Mouse (Mus musculus) stomach, postnatal 0 days (tissue): ENCODE results near the gene Treh. TPM values are rescaled to one million over a fixed set of nuclear protein-coding genes. Genes with fewer than 3 reads are reported as not detected.

Experiments used
- ATAC-seq: fragments of 200-750 bp; cut with Nextera tagmentation; 2 replicates; pipeline ENCODE4 v1.8.0; 2017; ENCODE audit not compliant: low FRiP score, low TSS enrichment
- DNase-seq: peaks from one replicate; pipeline ENCODE4 v3.0.0-alpha.2; 2016; ENCODE audit warnings: low spot score
- H3K27ac ChIP-seq: fragments of 300-500 bp; sonication (generic); replicated peaks from 2 replicates; pipeline ENCODE4 v1.5.1; 2014; ENCODE audit warnings: mild to moderate bottlenecking, control low read depth
- H3K27me3 ChIP-seq: fragments of 300-500 bp; sonication (generic); 2 replicates; pipeline ENCODE4 v1.6.1; 2014; ENCODE audit warnings: low read length; ENCODE audit not compliant: control insufficient read depth, insufficient read depth
- H3K36me3 ChIP-seq: fragments of 300-500 bp; sonication (generic); 2 replicates; pipeline ENCODE4 v1.6.1; 2014; ENCODE audit warnings: low read length, mixed read lengths; ENCODE audit not compliant: control insufficient read depth, insufficient read depth
- H3K4me1 ChIP-seq: fragments of 300-500 bp; sonication (generic); replicated peaks from 2 replicates; pipeline ENCODE4 v1.6.1; 2014; ENCODE audit warnings: antibody characterized with exemption; ENCODE audit not compliant: control insufficient read depth, insufficient read depth
- H3K4me2 ChIP-seq: fragments of 300-500 bp; sonication (generic); replicated peaks from 2 replicates; pipeline ENCODE4 v1.6.1; 2014; ENCODE audit warnings: low read depth, mild to moderate bottlenecking, control low read depth, moderate library complexity
- H3K4me3 ChIP-seq: fragments of 300-500 bp; sonication (generic); 2 replicates; pipeline ENCODE4 v1.5.1; 2014; ENCODE audit warnings: low read depth, low read length, control low read depth
- H3K9ac ChIP-seq: fragments of 300-500 bp; sonication (generic); 2 replicates; pipeline ENCODE4 v1.6.1; 2014; ENCODE audit warnings: mild to moderate bottlenecking, low read length, control low read depth, mixed read lengths
- H3K9me3 ChIP-seq: fragments of 300-500 bp; sonication (generic); 2 replicates; pipeline ENCODE4 v1.6.1; 2016; ENCODE audit warnings: low read length; ENCODE audit not compliant: control insufficient read depth
- EP300 ChIP-seq: optimal IDR thresholded peaks from 2 replicates; pipeline ENCODE3; 2016; ENCODE audit warnings: antibody characterized with exemption
- WGBS: fragments of 180-500 bp; shearing (Covaris S2); extraction: QIAGEN DNeasy Blood & Tissue Kit; methylation state at CpG from one replicate; pipeline ENCODE4 v1.1.7; 2014; 5-methylcytosine and 5-hydroxymethylcytosine counted together
- polyA plus RNA-seq: library from polyadenylated mRNA; unstranded; fragments of >200 nt; fragmentation: Nextera tagmentation; extraction: Ambion mirVana; gene quantifications from 2 replicates; pipeline ENCODE4 v1.2.1, GENCODE M21; 2015

Treh gene
- polyA plus RNA-seq, 1 experiment from 2014 or later, result not detected

DNA sequence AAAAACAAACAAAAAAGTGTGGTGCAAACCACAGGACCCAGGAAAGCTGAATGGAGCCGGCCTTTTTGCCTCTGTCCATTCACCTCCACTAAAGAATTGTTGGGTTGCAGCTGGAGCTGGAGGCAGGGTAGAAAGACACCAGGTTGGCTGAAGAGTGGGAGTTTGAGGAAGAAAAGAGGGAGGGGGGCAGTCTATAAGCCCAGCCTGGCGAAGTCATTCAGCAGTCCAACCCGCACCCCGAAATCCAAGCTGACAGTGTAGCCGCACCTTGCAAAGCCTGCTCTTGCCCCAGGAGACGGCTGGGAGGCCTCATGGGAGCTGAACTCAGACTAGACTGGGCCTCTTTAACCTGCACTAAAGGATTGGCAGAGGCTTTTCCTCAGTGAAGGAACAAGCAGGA lies 62.9 kb downstream of the Treh start:
- ATAC-seq (no peak), DNase-seq (no peak)
- Histone ChIP-seq H3K4me3 (no peak overlapping the region), H3K27ac (0 out of 2 replicates have a peak overlapping the region, but pooled peaks have one; percentile 13), H3K4me2 (no peak overlapping the region), H3K9ac (no peak overlapping the region), H3K36me3 (no peaks in the 10 kb centered on the region), H3K27me3 (no peaks in the 10 kb centered on the region), H3K4me1 (peaks cover 4% of the 10 kb centered on the region), H3K9me3 (no peaks in the 10 kb centered on the region)
- no peak for TF ChIP-seq EP300
- 74% methylated on average over 6 of the region's 6 CpGs for WGBS

Other genes with a start within 250 kb of the Treh start
- 0.05 TPM in 1 of 2 replicates, not detected in the other for gene Foxr1, start 232.1 kb upstream of the Treh start, polyA plus RNA-seq
- gene Upk2, start 218.3 kb upstream of the Treh start, polyA plus RNA-seq, result 5.4 and 7.0 TPM in 2 replicates
- gene Bcl9l, start 190.4 kb upstream of the Treh start, polyA plus RNA-seq, result 5.2 and 6.1 TPM in 2 replicates
- gene Cxcr5, start 111.4 kb upstream of the Treh start, polyA plus RNA-seq, result 0.13 and 0.21 TPM in 2 replicates
- gene Ddx6, start 68.3 kb upstream of the Treh start, polyA plus RNA-seq, result 7.9 and 10.4 TPM in 2 replicates
- 14.9 and 15.8 TPM in 2 replicates for gene Phldb1, start 62.0 kb downstream of the Treh start, polyA plus RNA-seq
- gene Arcn1, start 94.6 kb downstream of the Treh start, polyA plus RNA-seq, result 98.1 TPM in 2 replicates
- 55.5 and 61.9 TPM in 2 replicates for gene Ift46, start 94.7 kb downstream of the Treh start, polyA plus RNA-seq
- 1.7 and 1.9 TPM in 2 replicates for gene Tmem25, start 126.1 kb downstream of the Treh start, polyA plus RNA-seq
- 8.6 and 9.2 TPM in 2 replicates for gene Ttc36, start 129.8 kb downstream of the Treh start, polyA plus RNA-seq
- 3.9 and 4.3 TPM in 2 replicates for gene Kmt2a, start 208.1 kb downstream of the Treh start, polyA plus RNA-seq
- gene Atp5l, start 247.5 kb downstream of the Treh start, polyA plus RNA-seq, result 1,024 and 1,071 TPM in 2 replicates